Mouse (Mus musculus) frontal cortex, adult (tissue): ENCODE data around the gene Npepps.
"Not testable (repeated sequence)": the region's sequence is repeated elsewhere in the genome, so short reads cannot be mapped to it uniquely, and the experiment has no call there.

Source experiments
- ATAC-seq: cut with Nextera tagmentation; 2 replicates; pipeline ENCODE4 v1.9.2; 2017; ENCODE audit warnings: mild to moderate bottlenecking, moderate library complexity, mixed read lengths; ENCODE audit not compliant: low TSS enrichment

Npepps gene

GRCm38 (mm10) chr11:97280216-97280861 is at the start of gene Npepps:
Npepps (minus strand) TSS chr11:97280638.
- peak; percentile 51; the same call in 1 of the 2 replicates for ATAC-seq

- ATAC-seq: peak; percentile 85
Measured at GRCm38 (mm10) chr11:97328148-97328547, 47.7 kb upstream of the Npepps start.

- ATAC-seq: no peak
Measured at GRCm38 (mm10) chr11:97325224-97325623, 44.8 kb upstream of the Npepps start.

- ATAC-seq: not testable (repeated sequence)
Measured at GRCm38 (mm10) chr11:97321894-97322600, 41.6 kb upstream of the Npepps start.

GRCm38 (mm10) chr11:97321197-97321596 is 40.8 kb upstream of the Npepps start:
- ATAC-seq: no peak

GRCm38 (mm10) chr11:97315504-97316503 is 35.4 kb upstream of the Npepps start, which contains the start of gene Mrpl45:
Mrpl45 (plus strand) TSS chr11:97315716.
- ATAC-seq: peak; percentile 95

GRCm38 (mm10) chr11:97314751-97315503 is 34.5 kb upstream of the Npepps start:
- 0 out of 2 replicates have a peak, but pooled peaks have one; percentile 2 for ATAC-seq

GRCm38 (mm10) chr11:97314110-97314509 is 33.7 kb upstream of the Npepps start:
- ATAC-seq: no peak

- not testable (repeated sequence) for ATAC-seq
Measured at GRCm38 (mm10) chr11:97312871-97313270, 32.4 kb upstream of the Npepps start.

GRCm38 (mm10) chr11:97310895-97311631 is 30.6 kb upstream of the Npepps start:
- peak; percentile 31; the same call in 1 of the 2 replicates for ATAC-seq

- peak; percentile 92 for ATAC-seq
Measured at GRCm38 (mm10) chr11:97309911-97310571, 29.6 kb upstream of the Npepps start.

GRCm38 (mm10) chr11:97309451-97309836 is 29.0 kb upstream of the Npepps start:
- peak; percentile 36; the same call in 1 of the 2 replicates for ATAC-seq

GRCm38 (mm10) chr11:97308806-97309450 is 28.5 kb upstream of the Npepps start:
- ATAC-seq: no peak

GRCm38 (mm10) chr11:97307294-97308069 is 27.0 kb upstream of the Npepps start:
- ATAC-seq: no peak

- ATAC-seq: no peak
Measured at GRCm38 (mm10) chr11:97304631-97305030, 24.2 kb upstream of the Npepps start.

- ATAC-seq: peak; percentile 16; the same call in 1 of the 2 replicates
Measured at GRCm38 (mm10) chr11:97302231-97302781, 21.9 kb upstream of the Npepps start.

GRCm38 (mm10) chr11:97301406-97301805 is 21.0 kb upstream of the Npepps start:
- ATAC-seq: no peak

GRCm38 (mm10) chr11:97299939-97300338 is 19.5 kb upstream of the Npepps start:
- ATAC-seq: no peak
